Mouse (Mus musculus) right cerebral cortex, postnatal 25 days (tissue): ENCODE measurements around the gene Mrps34.
"Not testable (repeated sequence)": the region's sequence is repeated elsewhere in the genome, so short reads cannot be mapped to it uniquely, and the experiment has no call there.

ENCODE experiments used
- DNase-seq: peaks from one replicate; pipeline ENCODE4 v3.0.0; 2022

Gene Mrps34

DNA sequence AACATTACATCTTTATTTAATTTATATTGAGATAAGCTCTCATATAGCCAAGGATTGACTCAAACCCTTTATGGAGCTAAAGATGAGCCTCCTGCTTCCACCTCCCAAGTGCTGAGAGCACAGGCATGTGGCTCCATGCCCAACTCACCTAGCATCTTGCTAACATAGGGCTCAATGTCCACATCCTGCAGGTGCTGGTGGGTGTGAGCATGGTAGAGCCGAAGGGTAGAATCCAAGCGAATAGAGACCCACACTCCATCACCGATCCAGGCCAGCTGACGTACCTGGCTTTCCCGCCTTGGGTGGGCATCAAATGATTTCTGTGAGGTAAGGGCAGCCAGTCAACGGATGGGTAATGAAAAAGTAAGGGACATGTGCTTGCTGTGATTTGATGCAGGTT, 5.1 kb downstream of the Mrps34 start:
- no peak for DNase-seq

DNA sequence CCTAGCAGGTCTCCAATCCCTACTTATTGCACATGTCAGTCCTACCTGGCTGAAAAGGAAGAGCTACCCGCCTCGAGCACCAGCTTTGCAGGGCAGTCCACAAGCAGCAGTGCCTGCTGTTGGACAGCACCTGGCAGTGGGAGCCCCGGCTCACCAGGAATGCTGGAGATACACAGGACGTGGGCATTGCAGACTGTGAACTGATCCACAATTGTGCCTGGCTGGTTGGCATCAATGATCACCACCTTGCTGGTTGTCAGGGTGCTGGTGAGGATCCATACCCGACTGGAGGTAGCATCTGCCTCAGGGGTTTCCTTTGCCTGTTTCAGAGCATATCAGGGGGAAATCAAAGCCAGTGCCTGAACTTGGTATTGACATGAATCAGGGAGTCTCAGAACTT, 7.2 kb downstream of the Mrps34 start:
- DNase-seq, result no peak

DNA sequence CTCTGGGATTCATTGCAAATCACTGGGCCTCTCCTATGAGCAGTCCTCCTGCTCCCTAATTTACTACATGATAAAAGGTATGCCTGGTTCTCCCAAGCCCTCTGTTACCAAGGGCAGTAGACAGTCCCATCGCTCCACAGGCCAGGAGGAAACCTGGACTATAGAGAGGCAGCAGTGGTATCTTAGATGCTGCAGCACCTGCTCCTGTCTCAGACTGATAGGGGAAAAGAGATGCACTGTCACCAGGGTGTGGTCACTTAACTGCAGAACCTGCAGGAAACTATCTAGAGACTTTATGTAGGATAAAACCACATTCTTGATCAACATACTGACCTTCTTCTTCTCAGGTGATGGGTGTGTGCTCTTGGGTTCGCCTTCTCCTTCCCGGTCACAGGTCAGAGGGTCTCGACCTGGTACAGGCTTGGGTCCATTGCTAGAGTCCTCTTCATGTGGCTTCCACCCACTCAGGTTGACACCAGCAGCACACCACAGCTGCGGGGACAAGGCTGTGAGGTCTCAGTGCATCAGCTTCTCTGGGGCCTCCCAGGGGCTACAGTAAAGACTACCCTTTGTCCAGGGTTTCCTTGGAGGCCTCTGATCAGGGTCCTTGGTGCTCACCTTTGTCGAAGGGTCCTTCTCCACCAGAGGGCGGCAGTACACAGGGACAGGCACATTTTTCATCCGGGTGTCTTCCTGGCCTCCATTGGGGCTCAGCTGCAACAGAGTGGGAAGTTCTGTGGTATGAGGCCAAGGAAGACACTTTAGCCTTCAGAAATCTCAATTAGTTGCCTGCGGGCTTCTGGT, 8.0 kb downstream of the Mrps34 start:
- DNase-seq, result no peak

DNA sequence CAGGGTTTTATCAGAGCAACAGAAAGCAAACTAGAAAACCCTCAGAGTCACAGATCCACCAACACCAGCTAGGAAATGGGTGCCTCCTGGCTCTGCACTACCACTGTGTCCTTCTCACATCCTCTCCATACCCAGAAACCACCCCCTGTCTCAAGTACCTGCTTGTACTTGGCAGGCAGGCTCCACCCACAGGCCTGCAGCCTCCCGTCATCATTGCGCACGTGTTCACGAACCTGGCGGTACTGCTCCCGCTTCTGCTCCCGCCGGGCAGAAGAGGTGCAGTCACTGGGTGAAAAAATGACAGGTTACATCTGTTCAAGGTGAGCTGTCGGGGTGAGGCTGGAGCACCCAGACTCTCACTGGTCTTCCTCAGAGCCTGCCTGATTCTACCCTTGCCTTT, 8.9 kb downstream of the Mrps34 start:
- DNase-seq, result no peak

DNA sequence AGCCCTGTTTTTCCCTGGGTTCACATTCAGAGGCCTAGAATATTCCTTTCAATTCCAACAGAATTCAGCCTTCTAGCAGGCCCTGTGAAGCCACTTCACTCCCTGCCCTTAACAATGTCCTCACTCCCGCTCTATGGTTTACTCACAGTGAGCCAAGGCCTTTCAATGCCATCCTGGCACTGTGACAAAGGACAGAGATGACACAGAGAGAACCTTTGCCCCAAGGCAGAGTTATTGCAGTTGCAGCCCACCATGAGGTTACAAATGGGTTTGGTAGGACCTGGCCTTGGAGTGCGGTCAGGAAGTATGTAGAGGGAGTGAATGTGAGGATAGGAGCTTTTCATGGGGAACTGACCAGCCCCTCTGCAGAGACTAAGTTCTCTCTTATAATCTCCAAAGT, 12.7 kb downstream of the Mrps34 start:
- DNase-seq, result no peak

DNA sequence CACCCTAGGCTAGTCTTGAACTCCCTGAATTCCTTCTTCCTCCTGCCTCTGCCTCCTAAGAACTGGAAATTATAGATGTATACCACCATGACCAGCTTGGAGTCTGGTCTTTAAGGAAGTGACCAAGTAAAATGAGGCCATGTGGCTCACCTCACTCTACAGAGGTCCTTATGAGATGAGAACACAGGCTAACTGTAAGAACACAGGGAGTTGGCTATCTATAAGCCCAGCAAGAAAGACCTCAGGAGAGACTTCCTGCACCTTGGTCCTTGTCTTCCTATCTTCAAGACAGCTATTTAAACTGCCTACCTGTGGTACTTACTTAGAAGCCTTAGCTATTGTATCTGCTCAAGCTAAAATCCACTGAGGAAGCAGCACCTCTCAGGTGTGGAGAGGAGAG, 19.1 kb downstream of the Mrps34 start:
- DNase-seq, result no peak

DNA sequence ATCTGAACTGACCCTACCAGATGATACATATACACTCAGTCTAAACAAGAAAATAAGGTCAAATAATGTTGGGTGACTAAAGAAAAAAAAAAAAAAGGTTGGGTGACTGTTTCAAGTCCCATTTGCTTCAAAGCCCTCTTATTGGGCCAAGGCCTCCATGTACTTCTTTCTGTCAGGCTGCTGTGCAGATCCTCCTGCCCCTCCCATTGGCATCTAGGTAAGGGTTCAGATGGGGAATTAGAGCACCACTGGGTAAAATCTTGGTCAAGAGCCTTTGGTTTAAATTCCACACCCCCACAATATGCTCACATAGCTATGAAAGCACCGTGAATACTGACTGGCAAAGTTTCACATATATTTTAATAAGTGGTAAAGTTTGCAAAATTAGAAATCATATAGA, 28.3 kb downstream of the Mrps34 start:
- DNase-seq, result no peak

DNA sequence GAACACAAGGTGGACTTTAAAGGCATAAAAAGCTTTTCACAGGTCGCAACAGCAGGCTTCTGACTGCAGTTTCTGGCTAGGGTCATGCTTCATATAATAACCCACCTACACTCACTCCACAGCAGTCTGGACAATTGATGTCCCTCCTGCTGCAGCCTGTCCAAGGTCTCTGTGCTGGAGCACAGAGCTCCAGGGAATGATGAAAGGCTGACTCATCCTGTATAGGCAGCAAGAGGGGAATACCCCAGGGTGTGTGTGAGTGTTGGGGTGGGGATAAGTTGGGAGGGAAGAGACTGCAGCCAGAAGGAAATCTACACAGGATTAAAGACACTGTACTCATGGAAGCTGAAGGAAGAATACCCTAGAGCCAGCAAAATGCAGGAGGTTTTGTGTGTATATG, 34.6 kb downstream of the Mrps34 start:
- no peak for DNase-seq

DNA sequence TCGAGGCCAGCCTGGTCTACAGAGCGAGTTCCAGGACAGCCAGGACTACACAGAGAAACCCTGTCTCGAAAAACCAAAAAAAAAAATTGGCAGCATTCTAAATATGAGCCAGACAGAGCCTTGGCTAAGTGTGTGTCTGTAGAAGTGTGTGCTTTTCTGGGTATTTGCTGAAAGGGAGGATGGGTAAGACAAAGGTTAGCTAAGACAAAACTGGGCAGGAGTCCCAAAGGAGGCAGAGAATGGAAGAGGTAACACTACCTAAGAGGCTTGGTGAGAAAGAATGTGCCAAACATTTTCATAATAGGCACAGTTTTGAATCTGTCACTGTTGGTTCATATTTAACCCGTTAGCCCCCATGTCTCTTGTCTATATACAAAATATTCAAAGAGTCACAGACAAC, 37.5 kb downstream of the Mrps34 start:
- DNase-seq, result no peak

DNA sequence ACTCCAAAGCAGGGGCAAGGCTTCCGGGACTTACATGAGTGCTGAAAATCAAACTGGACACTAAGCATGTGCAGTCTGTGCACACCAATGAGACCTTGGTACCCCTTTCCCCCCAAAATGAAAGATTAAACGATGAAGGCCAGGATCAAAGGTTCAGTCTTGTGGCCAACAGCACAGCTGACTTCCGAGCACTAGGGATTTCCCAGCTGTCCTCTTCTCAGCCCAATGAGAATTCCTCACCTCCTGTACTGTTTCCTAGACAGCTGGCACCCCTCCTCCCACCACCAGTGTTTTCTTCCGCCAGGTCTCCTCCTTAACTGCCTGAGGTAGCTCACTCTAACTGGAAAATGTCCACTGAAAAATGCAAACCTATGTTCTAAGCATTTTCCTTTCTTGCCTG, 38.2 kb downstream of the Mrps34 start:
- DNase-seq, result no peak

DNA sequence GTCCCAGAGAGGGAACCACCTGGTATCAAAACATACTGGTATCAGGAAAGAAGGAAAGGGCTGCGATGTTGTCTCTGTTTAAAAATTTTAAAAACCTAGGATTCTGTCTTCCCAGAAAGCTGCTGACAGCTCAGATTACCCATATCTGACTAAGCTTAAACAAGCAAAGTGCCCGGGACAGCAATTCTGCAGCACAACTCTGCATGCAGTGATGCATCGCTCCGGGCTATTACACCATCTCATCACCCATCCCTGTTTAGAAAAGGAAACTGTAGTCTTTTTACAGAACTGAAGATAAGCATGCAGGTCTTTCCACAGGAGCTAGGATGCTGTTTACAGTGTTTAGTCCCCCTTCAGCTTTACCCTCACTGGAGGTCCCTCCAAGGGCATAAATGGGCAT, 40.0 kb downstream of the Mrps34 start:
- DNase-seq, result no peak

DNA sequence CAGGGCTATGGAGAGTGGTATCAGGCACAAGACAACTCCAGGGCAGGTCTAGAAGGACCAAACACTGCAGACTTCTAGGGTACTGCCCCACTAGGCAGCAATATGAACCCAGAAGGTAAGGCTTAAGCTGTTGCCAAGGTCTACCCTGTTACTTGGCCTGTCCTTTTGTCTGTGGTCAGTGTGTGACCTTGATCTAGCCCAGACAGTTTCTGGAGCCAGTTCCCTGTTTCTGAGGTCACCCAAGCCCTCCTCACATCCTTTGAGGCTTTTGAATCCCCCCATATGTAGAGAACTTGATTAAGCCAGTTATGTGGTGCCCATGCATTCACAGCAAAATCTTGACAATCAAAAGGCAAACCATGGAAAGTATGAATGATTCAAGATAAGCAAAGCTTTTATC, 40.8 kb downstream of the Mrps34 start:
- DNase-seq, result no peak

DNA sequence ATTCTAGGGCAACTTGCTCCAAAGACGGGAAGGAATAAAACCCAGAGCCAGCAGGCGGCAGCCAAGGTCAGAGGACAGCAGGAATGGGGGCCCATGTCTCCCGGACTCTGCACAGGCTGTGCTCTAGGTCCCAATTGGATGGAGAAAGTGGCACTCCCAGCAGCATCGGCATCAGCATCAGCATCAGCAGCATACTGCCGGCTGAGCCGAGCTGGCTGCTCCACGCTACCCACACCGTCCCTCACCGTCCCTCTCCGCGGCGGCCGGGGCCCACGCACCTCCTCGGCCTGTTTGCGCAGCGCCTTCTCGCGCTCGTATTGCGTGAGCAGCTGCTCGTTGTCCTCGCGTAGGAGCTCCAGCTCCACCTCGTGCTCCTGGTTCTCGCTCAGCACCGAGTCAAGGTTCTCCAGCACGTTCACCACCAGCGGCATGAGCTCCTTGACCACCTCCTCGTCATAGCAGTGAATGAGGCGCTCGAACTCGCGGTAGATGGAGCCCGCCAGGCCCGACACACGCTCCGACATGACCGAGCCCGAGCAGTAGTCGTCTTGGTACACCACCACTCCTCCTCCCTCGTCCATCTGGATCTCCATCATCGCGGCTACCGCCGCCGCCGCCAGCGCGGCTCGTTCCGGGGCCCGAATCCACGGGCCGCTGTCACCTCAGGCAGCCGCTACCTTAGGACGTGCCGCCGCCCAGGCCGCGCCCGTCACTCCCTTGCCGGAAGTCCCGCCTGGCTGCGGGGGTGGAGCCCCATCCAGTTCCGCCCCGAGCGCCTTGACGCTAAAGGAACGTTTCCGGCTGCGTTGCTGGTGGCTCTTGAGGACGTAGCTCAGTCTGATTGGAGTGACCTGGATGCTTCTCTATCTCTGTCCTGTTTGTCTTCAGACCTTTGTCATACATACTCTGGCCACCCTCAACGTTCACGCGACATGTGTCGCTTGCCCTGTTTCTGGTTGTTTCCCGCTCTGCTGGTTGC, 41.6 kb downstream of the Mrps34 start, which contains the start of gene Mapk8ip3:
TSS of gene Mapk8ip3 (minus strand) at position 719 of the 979 bp plus-strand sequence.
- DNase-seq, result peak; percentile 96

DNA sequence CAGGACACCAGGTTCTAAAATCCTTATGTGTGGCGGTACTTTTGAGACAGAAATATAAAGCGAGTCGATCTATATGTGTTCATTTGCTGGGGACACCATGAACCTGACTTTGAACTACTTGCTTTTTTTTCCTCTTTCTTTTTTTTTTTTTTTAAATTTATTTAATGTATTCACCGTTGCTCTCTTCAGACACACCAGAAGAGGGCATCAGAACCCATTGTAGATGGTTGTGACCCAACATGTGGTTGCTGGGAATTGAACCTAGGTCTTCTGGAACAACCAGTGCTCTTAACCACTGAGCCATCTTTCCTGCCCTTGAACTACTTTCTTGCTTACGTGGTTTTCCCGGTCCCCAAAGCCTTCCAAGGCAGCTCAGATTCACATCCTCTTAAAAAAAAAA, 42.4 kb downstream of the Mrps34 start:
- no peak for DNase-seq

DNA sequence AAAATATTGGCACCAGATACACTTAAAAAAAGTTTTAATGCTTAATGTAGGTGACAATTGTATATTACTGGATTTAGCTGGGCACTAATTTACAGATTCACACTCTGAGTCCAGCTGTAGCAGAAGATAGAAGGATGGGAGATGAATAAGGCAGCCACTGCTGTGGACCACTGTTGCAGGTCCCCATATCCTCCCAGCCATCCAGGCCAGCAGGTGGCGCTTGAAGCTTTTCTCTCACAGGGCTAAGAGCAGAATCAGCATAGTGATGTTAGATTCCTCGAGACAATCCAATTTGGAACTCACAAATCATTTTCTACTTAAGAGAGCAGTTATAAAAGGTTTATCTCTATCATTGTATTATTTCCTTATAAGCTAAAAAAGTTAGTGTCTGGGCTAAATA, 47.5 kb downstream of the Mrps34 start:
- DNase-seq, result peak; percentile 15

DNA sequence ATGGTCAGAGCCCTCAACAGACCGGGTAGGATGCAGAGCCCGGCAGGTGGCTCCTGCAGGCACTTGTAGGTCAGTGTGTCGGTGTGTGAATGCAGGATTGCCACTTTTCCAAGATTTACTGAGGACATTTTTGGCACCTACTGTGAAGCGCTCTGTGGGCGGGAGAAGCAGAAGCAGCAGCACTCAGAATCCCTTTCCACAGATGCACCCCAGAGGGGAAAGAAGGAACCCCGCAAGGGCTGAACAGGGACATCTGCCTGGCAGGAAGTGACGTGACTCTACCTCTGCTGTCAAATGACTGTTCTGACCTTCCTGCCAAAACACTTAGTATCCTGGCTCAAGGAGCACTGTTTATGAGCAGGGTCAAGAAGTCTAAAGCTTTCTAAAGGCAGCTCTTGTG, 48.1 kb downstream of the Mrps34 start:
- DNase-seq, result peak; percentile 44

DNA sequence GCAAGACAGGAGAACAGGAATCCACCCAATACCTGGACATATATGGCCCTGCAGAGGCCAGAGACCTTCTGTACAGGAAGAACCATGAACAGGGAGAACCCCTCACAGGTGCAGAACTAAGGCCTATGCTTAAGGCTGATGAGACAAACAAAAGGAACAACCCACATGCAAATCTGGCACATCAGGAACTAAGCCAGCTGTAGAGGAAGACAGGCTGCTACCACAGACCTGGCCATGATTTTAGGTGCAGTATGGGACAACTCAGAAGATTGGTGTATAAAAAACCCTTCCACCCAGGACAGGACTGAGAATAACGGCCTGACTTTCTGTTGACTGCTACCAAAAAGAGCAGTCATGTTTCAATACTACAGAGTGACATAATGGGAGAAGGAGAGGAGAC, 48.7 kb downstream of the Mrps34 start:
- not testable (repeated sequence) for DNase-seq
